Mouse (Mus musculus): ENCODE measurements at regions not wholly inside any gene's neighbourhood (a gene's known extent, or its start where the extent isn't known, plus 50 kb on each side); places are given as distances from the start of the nearest gene placed in this dataset.

DNA sequence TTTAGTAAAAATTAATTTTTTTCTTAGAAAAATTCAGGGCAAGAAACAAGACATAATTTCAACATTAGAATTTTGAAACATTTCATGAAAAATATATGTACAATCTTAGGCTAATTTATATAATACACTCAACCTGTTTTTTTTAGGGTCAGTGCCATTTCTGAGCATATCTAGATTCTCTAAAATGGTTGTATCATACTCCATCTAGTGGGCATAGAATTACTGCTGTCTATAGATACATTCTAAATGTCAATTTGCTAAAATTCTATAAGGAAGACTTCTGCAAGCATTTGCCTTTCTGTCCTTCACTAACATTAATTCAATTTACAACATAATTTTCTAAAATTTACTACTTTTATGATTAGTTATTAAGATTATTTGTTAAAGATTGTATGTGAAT lies 507.7 kb downstream of the Zbbx start:
- no peak for DNase-seq

DNA sequence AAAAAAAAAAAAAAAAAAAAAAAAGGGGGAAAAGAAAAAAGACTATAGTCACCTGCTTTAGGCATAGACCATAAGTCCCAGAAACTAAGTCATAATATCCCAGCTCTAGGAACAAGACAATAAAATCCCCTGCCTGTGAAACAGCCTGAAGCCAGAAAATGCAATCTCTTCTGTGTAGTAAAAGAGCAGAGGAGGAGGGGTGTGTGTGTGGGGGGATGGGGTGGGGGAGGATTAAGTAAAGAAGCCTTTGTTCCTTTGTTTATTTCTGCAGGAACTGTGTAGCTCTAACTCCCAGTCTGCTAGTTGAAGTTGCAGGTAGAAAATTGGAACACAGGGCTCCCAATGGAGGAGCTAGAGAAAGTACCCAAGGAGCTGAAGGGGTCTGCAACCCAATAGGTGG lies 532.2 kb downstream of the Zbbx start:
- no peak for DNase-seq

- no peak for DNase-seq
Observed at GRCm38 (mm10) chr3:74601328-74602007, 563.4 kb downstream of the Zbbx start.

- no peak for DNase-seq
Observed at GRCm38 (mm10) chr3:74588703-74589362, 576.0 kb downstream of the Zbbx start.

DNA sequence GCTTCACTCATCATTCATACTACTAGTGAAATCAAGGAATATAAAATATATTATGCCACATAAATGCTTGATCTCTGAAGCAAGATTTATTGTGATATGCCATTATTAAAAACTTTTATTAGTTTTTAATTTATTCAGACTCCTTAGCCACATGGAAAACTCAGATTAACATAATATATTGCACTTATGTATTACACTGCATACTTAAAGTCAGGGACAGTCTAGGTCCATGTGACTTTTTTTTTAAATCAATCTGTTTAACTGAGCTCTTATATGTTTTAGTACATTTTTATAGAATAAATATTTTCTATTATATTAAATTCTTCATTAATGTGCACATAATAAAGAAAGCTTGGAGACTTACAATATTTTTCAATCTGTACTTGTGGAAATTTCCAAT lies 599.7 kb downstream of the Zbbx start:
- no peak for DNase-seq

- DNase-seq = no peak
Observed at GRCm38 (mm10) chr3:74534795-74535194, 630.0 kb downstream of the Zbbx start.

DNA sequence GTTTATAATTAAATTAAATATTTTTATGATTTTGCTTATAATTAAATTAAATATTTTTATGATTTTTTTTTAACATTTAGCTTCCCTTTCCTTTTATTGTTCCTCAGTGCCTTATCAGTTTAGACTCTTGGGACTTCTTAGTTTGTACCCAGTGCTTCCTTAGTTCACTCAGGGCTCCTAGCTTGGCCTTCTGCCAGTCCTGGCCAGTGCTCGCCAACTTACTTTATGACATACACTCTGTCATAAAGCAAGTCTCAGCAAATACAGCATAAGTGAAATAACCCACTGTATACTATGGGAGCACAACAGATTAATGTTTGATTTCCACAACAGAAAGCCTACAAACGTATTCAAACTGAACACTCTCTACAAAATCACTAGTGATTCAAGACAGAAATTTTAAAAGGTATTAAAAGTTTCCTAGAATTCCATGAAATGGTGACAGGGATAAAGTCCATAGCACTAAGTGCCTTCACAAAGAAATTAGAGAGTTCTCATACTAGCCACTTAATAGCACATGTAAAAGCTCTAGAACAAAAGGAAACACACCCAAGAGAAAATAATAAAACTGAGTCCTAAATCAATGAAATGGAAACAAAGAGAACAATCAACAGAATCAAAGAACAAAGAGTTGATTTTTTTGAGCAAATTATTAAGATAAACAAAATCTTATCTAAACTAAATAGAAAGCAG lies 630.7 kb downstream of the Zbbx start:
- peak; percentile 6 for DNase-seq

DNA sequence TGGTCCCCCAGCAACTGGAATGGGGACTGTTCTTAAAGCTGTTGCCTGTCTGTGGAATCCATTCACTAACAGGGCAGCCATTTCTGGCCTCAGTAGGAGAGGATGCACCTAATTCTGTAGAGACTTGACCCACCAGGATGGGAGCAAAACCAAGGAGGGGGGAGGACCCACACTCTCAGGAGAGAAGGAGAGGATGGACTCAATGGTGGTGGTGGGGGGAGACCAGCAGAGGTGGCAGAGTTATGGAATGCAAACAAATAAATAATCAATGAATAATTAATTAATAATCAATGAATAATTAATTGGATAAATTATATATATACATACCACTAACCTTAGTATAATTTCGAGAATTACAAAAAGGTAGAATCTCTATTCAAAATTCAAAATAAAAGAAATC lies 681.1 kb downstream of the Zbbx start:
- no peak for DNase-seq

Measured in gastrocnemius, postnatal 10 days (tissue).